Mouse (Mus musculus): ENCODE measurements around the gene Lbp. TPM values are rescaled to one million over a fixed set of nuclear protein-coding genes. Genes with fewer than 3 reads are reported as not detected.

Lbp gene
- total RNA-seq (2015) (31.2 and 40.4 TPM in 2 replicates), total RNA-seq (2017) (80.4 and 95.8 TPM in 2 replicates)

- peak; percentile 58 for ATAC-seq (ENCODE audit: poor library complexity, severe bottlenecking)
Measured at GRCm38 (mm10) chr2:158305948-158306695, at the start of gene Lbp. Gene Lbp, plus strand, starts transcription at chr2:158306493.

GRCm38 (mm10) chr2:158256894-158257293, 49.4 kb upstream of the Lbp start:
- no peak for ATAC-seq (ENCODE audit: poor library complexity, severe bottlenecking)

GRCm38 (mm10) chr2:158258005-158258418, 48.3 kb upstream of the Lbp start, which contains the start of gene Bpi:
Gene Bpi, plus strand, starts transcription at chr2:158258094.
- ATAC-seq (ENCODE audit: poor library complexity, severe bottlenecking): peak; percentile 91

- peak; percentile 77 for ATAC-seq (ENCODE audit: poor library complexity, severe bottlenecking)
Measured at GRCm38 (mm10) chr2:158258781-158259180, 47.5 kb upstream of the Lbp start.

GRCm38 (mm10) chr2:158259498-158259897, 46.8 kb upstream of the Lbp start:
- ATAC-seq (ENCODE audit: poor library complexity, severe bottlenecking): no peak

GRCm38 (mm10) chr2:158264877-158265276, 41.4 kb upstream of the Lbp start:
- no peak for ATAC-seq (ENCODE audit: poor library complexity, severe bottlenecking)

GRCm38 (mm10) chr2:158270017-158270416, 36.3 kb upstream of the Lbp start:
- ATAC-seq (ENCODE audit: poor library complexity, severe bottlenecking): no peak

GRCm38 (mm10) chr2:158273646-158274045, 32.6 kb upstream of the Lbp start:
- ATAC-seq (ENCODE audit: poor library complexity, severe bottlenecking): no peak

- ATAC-seq (ENCODE audit: poor library complexity, severe bottlenecking): no peak
Measured at GRCm38 (mm10) chr2:158275349-158275748, 30.9 kb upstream of the Lbp start.

GRCm38 (mm10) chr2:158275811-158276210, 30.5 kb upstream of the Lbp start:
- ATAC-seq (ENCODE audit: poor library complexity, severe bottlenecking): no peak

- ATAC-seq (ENCODE audit: poor library complexity, severe bottlenecking): no peak
Measured at GRCm38 (mm10) chr2:158276451-158276850, 29.8 kb upstream of the Lbp start.

GRCm38 (mm10) chr2:158276878-158277277, 29.4 kb upstream of the Lbp start:
- ATAC-seq (ENCODE audit: poor library complexity, severe bottlenecking): no peak

- no peak for ATAC-seq (ENCODE audit: poor library complexity, severe bottlenecking)
Measured at GRCm38 (mm10) chr2:158279656-158280055, 26.6 kb upstream of the Lbp start.

GRCm38 (mm10) chr2:158281497-158282205, 24.6 kb upstream of the Lbp start:
- no peak for ATAC-seq (ENCODE audit: poor library complexity, severe bottlenecking)

GRCm38 (mm10) chr2:158283136-158283535, 23.2 kb upstream of the Lbp start:
- ATAC-seq (ENCODE audit: poor library complexity, severe bottlenecking): no peak

GRCm38 (mm10) chr2:158283771-158284170, 22.5 kb upstream of the Lbp start:
- ATAC-seq (ENCODE audit: poor library complexity, severe bottlenecking): no peak

GRCm38 (mm10) chr2:158284571-158284970, 21.7 kb upstream of the Lbp start:
- ATAC-seq (ENCODE audit: poor library complexity, severe bottlenecking): peak; percentile 96

- no peak for ATAC-seq (ENCODE audit: poor library complexity, severe bottlenecking)
Measured at GRCm38 (mm10) chr2:158285655-158286054, 20.6 kb upstream of the Lbp start.

- no peak for ATAC-seq (ENCODE audit: poor library complexity, severe bottlenecking)
Measured at GRCm38 (mm10) chr2:158295700-158296099, 10.6 kb upstream of the Lbp start.

- ATAC-seq (ENCODE audit: poor library complexity, severe bottlenecking): no peak
Measured at GRCm38 (mm10) chr2:158299203-158299602, 7.1 kb upstream of the Lbp start.

GRCm38 (mm10) chr2:158299731-158300130, 6.6 kb upstream of the Lbp start:
- ATAC-seq (ENCODE audit: poor library complexity, severe bottlenecking): no peak

GRCm38 (mm10) chr2:158302807-158303206, 3.5 kb upstream of the Lbp start:
- ATAC-seq (ENCODE audit: poor library complexity, severe bottlenecking): no peak

Data from megakaryocyte, adult 5-6 weeks (primary cell).